Mouse (Mus musculus) forebrain, embryonic 16.5 days (tissue): ENCODE results near the gene Rbfox1. TPM values are rescaled to one million over a fixed set of nuclear protein-coding genes. Genes with fewer than 3 reads are reported as not detected.

Source experiments
- ATAC-seq: fragments of 200-750 bp; cut with Nextera tagmentation; 2 replicates; pipeline ENCODE4 v1.8.0; 2017; ENCODE audit warnings: mild to moderate bottlenecking, moderate library complexity
- H3K27ac ChIP-seq: fragments of 300-500 bp; sonication (generic); 2 replicates; pipeline ENCODE4 v1.5.1; 2014; ENCODE audit warnings: low read length, control low read depth
- H3K27me3 ChIP-seq: fragments of 300-500 bp; sonication (generic); replicated peaks from 2 replicates; pipeline ENCODE4 v1.6.1; 2014; ENCODE audit warnings: low read length; ENCODE audit not compliant: control insufficient read depth, insufficient read depth
- H3K36me3 ChIP-seq: fragments of 300-500 bp; sonication (generic); 2 replicates; pipeline ENCODE4 v1.6.1; 2014; ENCODE audit not compliant: control insufficient read depth, insufficient read depth
- H3K4me1 ChIP-seq: fragments of 300-500 bp; sonication (generic); replicated peaks from 2 replicates; pipeline ENCODE4 v1.6.1; 2014; ENCODE audit warnings: low read length; ENCODE audit not compliant: control insufficient read depth, insufficient read depth
- H3K4me2 ChIP-seq: fragments of 300-500 bp; sonication (generic); 2 replicates; pipeline ENCODE4 v1.6.1; 2014; ENCODE audit warnings: mild to moderate bottlenecking, low read length, control low read depth
- H3K4me3 ChIP-seq: fragments of 300-500 bp; sonication (generic); replicated peaks from 2 replicates; pipeline ENCODE4 v1.5.1; 2014; ENCODE audit warnings: mild to moderate bottlenecking, low read length, control low read depth
- H3K9ac ChIP-seq: fragments of 300-500 bp; sonication (generic); replicated peaks from 2 replicates; pipeline ENCODE4 v1.6.1; 2014; ENCODE audit warnings: low read depth, low read length, control low read depth
- H3K9me3 ChIP-seq: fragments of 300-500 bp; sonication (generic); 2 replicates; pipeline ENCODE4 v1.6.1; 2016; ENCODE audit warnings: low read length; ENCODE audit not compliant: control insufficient read depth
- WGBS: fragments of 180-500 bp; shearing (Covaris S2); extraction: QIAGEN DNeasy Blood & Tissue Kit; methylation state at CpG from one replicate; pipeline ENCODE4 v1.1.7; 2014; 5-methylcytosine and 5-hydroxymethylcytosine counted together
- polyA plus RNA-seq: library from polyadenylated mRNA; unstranded; fragments of >200 nt; fragmentation: Nextera tagmentation; extraction: Ambion mirVana; gene quantifications from 2 replicates; pipeline ENCODE4 v1.2.1, GENCODE M21; 2015

Rbfox1 gene
- polyA plus RNA-seq, 1 experiment from 2014 or later = 210 TPM

GRCm38 (mm10) chr16:6192358-6192757 is 307.2 kb downstream of the Rbfox1 start:
- Histone ChIP-seq H3K9ac (no peak overlapping the region), H3K4me1 (peaks cover 2% of the 10 kb centered on the region; the same call in 1 of the 2 replicates), H3K36me3 (no peaks in the 10 kb centered on the region), H3K4me2 (no peak overlapping the region), H3K27ac (no peak overlapping the region), H3K4me3 (no peak overlapping the region), H3K27me3 (no peaks in the 10 kb centered on the region), H3K9me3 (no peaks in the 10 kb centered on the region)
- ATAC-seq = no peak
- WGBS = 91% methylated on average over 2 of the region's 2 CpGs

- H3K4me2 ChIP-seq = no peak overlapping the region
- no peak overlapping the region for H3K9ac ChIP-seq
- H3K27ac ChIP-seq = no peak overlapping the region
- no peaks in the 10 kb centered on the region for H3K9me3 ChIP-seq
- H3K4me3 ChIP-seq = no peak overlapping the region
- no peaks in the 10 kb centered on the region for H3K36me3 ChIP-seq
- no peaks in the 10 kb centered on the region for H3K27me3 ChIP-seq
- H3K4me1 ChIP-seq = no peaks in the 10 kb centered on the region
- no peak for ATAC-seq
Measured at GRCm38 (mm10) chr16:6206431-6206830, 321.3 kb downstream of the Rbfox1 start.

- ATAC-seq = no peak
- no peak overlapping the region for H3K27ac ChIP-seq
- H3K4me1 ChIP-seq = no peaks in the 10 kb centered on the region
- H3K9ac ChIP-seq = no peak overlapping the region
- H3K36me3 ChIP-seq = no peaks in the 10 kb centered on the region
- no peak overlapping the region for H3K4me3 ChIP-seq
- H3K4me2 ChIP-seq = no peak overlapping the region
- 26% methylated on average over 3 of the region's 3 CpGs for WGBS
- no peaks in the 10 kb centered on the region for H3K27me3 ChIP-seq
- no peaks in the 10 kb centered on the region for H3K9me3 ChIP-seq
Measured at GRCm38 (mm10) chr16:6212916-6213315, 327.8 kb downstream of the Rbfox1 start.

GRCm38 (mm10) chr16:6227449-6227848 is 342.3 kb downstream of the Rbfox1 start:
- no peak overlapping the region for H3K4me2 ChIP-seq
- 84% methylated on average over 6 of the region's 6 CpGs for WGBS
- H3K9me3 ChIP-seq = no peaks in the 10 kb centered on the region
- H3K27ac ChIP-seq = no peak overlapping the region
- no peak for ATAC-seq
- H3K4me1 ChIP-seq = no peaks in the 10 kb centered on the region
- H3K4me3 ChIP-seq = no peak overlapping the region
- H3K36me3 ChIP-seq = no peaks in the 10 kb centered on the region
- H3K9ac ChIP-seq = no peak overlapping the region
- no peaks in the 10 kb centered on the region for H3K27me3 ChIP-seq

GRCm38 (mm10) chr16:6232966-6233365 is 347.8 kb downstream of the Rbfox1 start:
- H3K4me3 ChIP-seq = no peak overlapping the region
- no peak overlapping the region for H3K9ac ChIP-seq
- no peaks in the 10 kb centered on the region for H3K27me3 ChIP-seq
- 96% methylated on average over 2 of the region's 2 CpGs for WGBS
- no peaks in the 10 kb centered on the region for H3K36me3 ChIP-seq
- no peak overlapping the region for H3K27ac ChIP-seq
- no peaks in the 10 kb centered on the region for H3K4me1 ChIP-seq
- ATAC-seq = no peak
- H3K9me3 ChIP-seq = no peaks in the 10 kb centered on the region
- H3K4me2 ChIP-seq = no peak overlapping the region

GRCm38 (mm10) chr16:6241393-6241792 is 356.2 kb downstream of the Rbfox1 start:
- H3K4me3 ChIP-seq = no peak overlapping the region
- H3K4me2 ChIP-seq = no peak overlapping the region
- H3K27me3 ChIP-seq = no peaks in the 10 kb centered on the region
- no peak for ATAC-seq
- no peaks in the 10 kb centered on the region for H3K4me1 ChIP-seq
- no peaks in the 10 kb centered on the region for H3K36me3 ChIP-seq
- no peak overlapping the region for H3K27ac ChIP-seq
- H3K9me3 ChIP-seq = no peaks in the 10 kb centered on the region
- 95% methylated on average over 4 of the region's 4 CpGs for WGBS
- H3K9ac ChIP-seq = no peak overlapping the region

GRCm38 (mm10) chr16:6242468-6242867 is 357.3 kb downstream of the Rbfox1 start:
- Histone ChIP-seq H3K4me2 (no peak overlapping the region), H3K27ac (no peak overlapping the region), H3K4me3 (no peak overlapping the region), H3K36me3 (no peaks in the 10 kb centered on the region), H3K9ac (no peak overlapping the region), H3K27me3 (no peaks in the 10 kb centered on the region), H3K4me1 (no peaks in the 10 kb centered on the region), H3K9me3 (no peaks in the 10 kb centered on the region)
- 78% methylated on average over 3 of the region's 3 CpGs for WGBS
- ATAC-seq = no peak

GRCm38 (mm10) chr16:6247569-6247968 is 362.4 kb downstream of the Rbfox1 start:
- Histone ChIP-seq H3K9me3 (no peaks in the 10 kb centered on the region), H3K4me1 (no peaks in the 10 kb centered on the region), H3K4me2 (no peak overlapping the region), H3K9ac (no peak overlapping the region), H3K4me3 (no peak overlapping the region), H3K27ac (no peak overlapping the region), H3K36me3 (no peaks in the 10 kb centered on the region), H3K27me3 (no peaks in the 10 kb centered on the region)
- 40% methylated on average over 4 of the region's 4 CpGs for WGBS
- ATAC-seq = no peak

- H3K27ac ChIP-seq = no peak overlapping the region
- no peak overlapping the region for H3K9ac ChIP-seq
- no peak for ATAC-seq
- no peak overlapping the region for H3K4me2 ChIP-seq
- no peaks in the 10 kb centered on the region for H3K4me1 ChIP-seq
- H3K4me3 ChIP-seq = no peak overlapping the region
- H3K27me3 ChIP-seq = no peaks in the 10 kb centered on the region
- 64% methylated on average over 8 of the region's 8 CpGs for WGBS
- no peaks in the 10 kb centered on the region for H3K9me3 ChIP-seq
- no peaks in the 10 kb centered on the region for H3K36me3 ChIP-seq
Measured at GRCm38 (mm10) chr16:6264557-6264956, 379.4 kb downstream of the Rbfox1 start.

GRCm38 (mm10) chr16:6265610-6266009 is 380.5 kb downstream of the Rbfox1 start:
- no peak for ATAC-seq
- no peaks in the 10 kb centered on the region for H3K4me1 ChIP-seq
- WGBS = 76% methylated on average over 3 of the region's 3 CpGs

More at GRCm38 (mm10) chr16:6265610-6266009, 380.5 kb downstream of the Rbfox1 start:
- no peak overlapping the region for H3K27ac ChIP-seq
- H3K27me3 ChIP-seq = no peaks in the 10 kb centered on the region
- no peak overlapping the region for H3K4me3 ChIP-seq
- H3K9me3 ChIP-seq = no peaks in the 10 kb centered on the region
- H3K36me3 ChIP-seq = no peaks in the 10 kb centered on the region
- H3K9ac ChIP-seq = no peak overlapping the region
- no peak overlapping the region for H3K4me2 ChIP-seq
